8 mouse cellular contexts compared by ENCODE assay signal in genomic region chr6:135011048-135011733, GRCm38 (mm10). TPM values are rescaled to one million over a fixed set of nuclear protein-coding genes. Genes with fewer than 3 reads are reported as not detected.
DNase-seq lines count a peak whose midpoint lies in the region; ATAC-seq lines count a peak whose summit lies in the region.

Gene Ddx47 (plus strand): TSS chr6:135011612.

- peaks cover 31% of the 10 kb centered on the region for H3K36me3 ChIP-seq in hindbrain, embryonic 14.5 days (replicated peaks; ENCODE audit: control insufficient read depth, insufficient read depth)

- peak within 1 kb of the TSS; percentile 80 for H3K4me3 ChIP-seq in hindbrain, embryonic 14.5 days (replicated peaks; ENCODE audit: low read length)

- WGBS in hindbrain, embryonic 14.5 days, result 5% methylated on average over 19 of the region's 19 CpGs

- H3K4me1 ChIP-seq in hindbrain, embryonic 14.5 days (replicated peaks; ENCODE audit: control insufficient read depth, insufficient read depth, low read length), result peaks cover 8% of the 10 kb centered on the region

- peak within 1 kb of the TSS; percentile 40; the same call in 1 of the 2 replicates for H3K27ac ChIP-seq in hindbrain, embryonic 14.5 days

- peak within 1 kb of the TSS; percentile 84 for H3K9ac ChIP-seq in hindbrain, embryonic 14.5 days

- H3K4me2 ChIP-seq in hindbrain, embryonic 14.5 days (replicated peaks), result peak within 1 kb of the TSS; percentile 90

- H3K9me3 ChIP-seq in hindbrain, embryonic 14.5 days (ENCODE audit: control insufficient read depth, low read length), result no peaks in the 10 kb centered on the region

- ATAC-seq in hindbrain, embryonic 14.5 days (ENCODE audit: low FRiP score), result peak; percentile 94

- no peaks in the 10 kb centered on the region for H3K27me3 ChIP-seq in hindbrain, embryonic 14.5 days (ENCODE audit: control insufficient read depth, insufficient read depth, low read length)

- peak; percentile 96 for DNase-seq in R1 (ENCODE audit: low read depth, low spot score)
- peak; percentile 95 to 97 for DNase-seq in cerebellum, postnatal 25 days
- peak; percentile 93 to 96 for DNase-seq in frontal cortex, postnatal 25 days (ENCODE audit: low spot score in 2 of 2)
- DNase-seq in hindbrain, embryonic 14.5 days (ENCODE audit: low spot score), result peak; percentile 97
- DNase-seq in layer of hippocampus, postnatal 36 days, result peak; percentile 91 to 93
- peak; percentile 99 for DNase-seq in lung, postnatal 36 days
- peak; percentile 96 for DNase-seq in retina, postnatal 1 day
- peak; percentile 88 to 92 for DNase-seq in urinary bladder, adult 18-20 months (ENCODE audit: low spot score in 2 of 2)

RNA-seq across cellular contexts. Expression of gene Ddx47, which starts in this region (rescaled TPM):
- 70.4 and 72.6 TPM in 2 replicates for polyA plus RNA-seq in hindbrain, embryonic 14.5 days (2014; fragmentation: Nextera tagmentation; extraction: Ambion mirVana)
- total RNA-seq in layer of hippocampus, postnatal 36 days (2021), result 10 to 100 TPM; 51.6 to 58.1 TPM

Comparison
In these comparisons a context has a peak if more than half of its experiments do, and no peak if none do; other contexts are left out.
1. Peak in every context shown above with its lines: DNase-seq, ATAC-seq, H3K4me3 ChIP-seq and H3K27ac ChIP-seq.